Mouse (Mus musculus): ENCODE results near the gene Gjb3. TPM values are rescaled to one million over a fixed set of nuclear protein-coding genes. Genes with fewer than 3 reads are reported as not detected.

Gene Gjb3
- not detected for total RNA-seq (2021)
- long read RNA-seq, experiment 1: 0 reads
- long read RNA-seq, experiment 2: 0 reads

GRCm38 (mm10) chr4:127330181-127331100 lies at the start of gene Gjb3:
TSS of gene Gjb3 (minus strand) at chr4:127330844.
- DNase-seq: no peak
- intact Hi-C loops (cut with DNase I): no loop called here

- intact Hi-C loops (cut with DNase I): no loop called here
- DNase-seq: no peak
Measured at GRCm38 (mm10) chr4:127377344-127377743, 46.7 kb upstream of the Gjb3 start.

- intact Hi-C loops (cut with DNase I): no loop called here
- DNase-seq: no peak
Measured at GRCm38 (mm10) chr4:127375541-127376177, 45.0 kb upstream of the Gjb3 start.

GRCm38 (mm10) chr4:127374645-127375044 lies 44.0 kb upstream of the Gjb3 start:
- intact Hi-C loops (cut with DNase I): no loop called here
- DNase-seq: no peak

GRCm38 (mm10) chr4:127373491-127373890 lies 42.8 kb upstream of the Gjb3 start:
- intact Hi-C loops (cut with DNase I): no loop called here
- DNase-seq: no peak

GRCm38 (mm10) chr4:127371546-127371945 lies 40.9 kb upstream of the Gjb3 start:
- DNase-seq: no peak
- intact Hi-C loops (cut with DNase I): no loop called here

- intact Hi-C loops (cut with DNase I): no loop called here
- no peak for DNase-seq
Measured at GRCm38 (mm10) chr4:127370447-127370846, 39.8 kb upstream of the Gjb3 start.

GRCm38 (mm10) chr4:127368379-127368973 lies 37.8 kb upstream of the Gjb3 start:
- peak; percentile 34 to 35 for DNase-seq
- intact Hi-C loops (cut with DNase I): no loop called here

GRCm38 (mm10) chr4:127365834-127366233 lies 35.2 kb upstream of the Gjb3 start:
- no peak for DNase-seq
- intact Hi-C loops (cut with DNase I): no loop called here

- intact Hi-C loops (cut with DNase I): no loop called here
- no peak for DNase-seq
Measured at GRCm38 (mm10) chr4:127365433-127365832, 34.8 kb upstream of the Gjb3 start.

- no peak for DNase-seq
- intact Hi-C loops (cut with DNase I): no loop called here
Measured at GRCm38 (mm10) chr4:127364431-127364830, 33.8 kb upstream of the Gjb3 start.

GRCm38 (mm10) chr4:127363331-127363730 lies 32.7 kb upstream of the Gjb3 start:
- intact Hi-C loops (cut with DNase I): no loop called here
- DNase-seq: no peak

- no peak for DNase-seq
- intact Hi-C loops (cut with DNase I): no loop called here
Measured at GRCm38 (mm10) chr4:127362520-127362919, 31.9 kb upstream of the Gjb3 start.

GRCm38 (mm10) chr4:127358018-127358417 lies 27.4 kb upstream of the Gjb3 start, which contains the start of gene Gjb5:
TSS of gene Gjb5 (minus strand) at chr4:127358181.
- intact Hi-C loops (cut with DNase I): no loop called here
- DNase-seq: no peak

- no peak for DNase-seq
- intact Hi-C loops (cut with DNase I): no loop called here
Measured at GRCm38 (mm10) chr4:127354506-127355485, 24.2 kb upstream of the Gjb3 start.

- intact Hi-C loops (cut with DNase I): no loop called here
- DNase-seq: no peak
Measured at GRCm38 (mm10) chr4:127353951-127354438, 23.4 kb upstream of the Gjb3 start, which contains the start of gene Gjb4. TSS of gene Gjb4 (minus strand) at chr4:127354081.

GRCm38 (mm10) chr4:127352594-127352993 lies 21.9 kb upstream of the Gjb3 start:
- intact Hi-C loops (cut with DNase I): no loop called here
- no peak for DNase-seq

- DNase-seq: no peak
- intact Hi-C loops (cut with DNase I): no loop called here
Measured at GRCm38 (mm10) chr4:127349560-127350300, 19.1 kb upstream of the Gjb3 start.

GRCm38 (mm10) chr4:127345000-127345399 lies 14.4 kb upstream of the Gjb3 start:
- intact Hi-C loops (cut with DNase I): no loop called here
- no peak for DNase-seq

Measured in gastrocnemius, postnatal 36 days (tissue).